Mouse (Mus musculus) left cerebral cortex, postnatal 10 days (tissue): ENCODE measurements at regions not wholly inside any gene's neighbourhood (a gene's known extent, or its start where the extent isn't known, plus 50 kb on each side); places are given as distances from the start of the nearest gene placed in this dataset.
A peak's percentile ranks its signal among the peaks of the same experiment; 100 is the strongest.

ENCODE experiments used
- DNase-seq, 2 experiments: peaks; one replicate each; pipeline ENCODE4 v3.0.0; 2021 to 2022; ENCODE audit warnings: low spot score in 2 of 2, mixed read lengths in 1 of 2; ENCODE audit errors: extremely low spot score in 1 of 2
- intact Hi-C: fragments of 180-260 bp; cut with DNase I; formaldehyde crosslinking; loops from one replicate; pipeline ENCODE4 v1.15.1; 2025

DNA sequence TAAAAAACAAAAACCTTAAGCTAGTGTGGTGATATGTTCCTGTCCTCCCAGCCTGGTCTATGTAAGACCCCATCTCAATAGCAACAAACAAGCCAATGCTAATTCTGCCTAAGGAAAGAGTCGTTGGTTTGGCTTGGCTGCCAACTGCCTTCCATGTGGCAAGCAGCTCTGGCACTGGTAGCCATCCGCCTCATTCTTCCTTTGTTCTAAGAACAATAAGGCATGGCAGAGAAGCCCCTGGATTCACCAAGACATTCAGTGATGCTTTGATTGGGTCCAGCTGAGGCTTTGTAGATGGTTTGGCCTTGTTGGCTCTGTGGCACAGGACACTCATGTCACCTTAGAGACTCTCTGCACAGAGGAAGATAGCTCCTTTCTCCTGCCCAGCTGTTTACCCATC lies 139.9 kb upstream of the Irx5 start:
- intact Hi-C loops, result no loop called here
- DNase-seq, result no peak

DNA sequence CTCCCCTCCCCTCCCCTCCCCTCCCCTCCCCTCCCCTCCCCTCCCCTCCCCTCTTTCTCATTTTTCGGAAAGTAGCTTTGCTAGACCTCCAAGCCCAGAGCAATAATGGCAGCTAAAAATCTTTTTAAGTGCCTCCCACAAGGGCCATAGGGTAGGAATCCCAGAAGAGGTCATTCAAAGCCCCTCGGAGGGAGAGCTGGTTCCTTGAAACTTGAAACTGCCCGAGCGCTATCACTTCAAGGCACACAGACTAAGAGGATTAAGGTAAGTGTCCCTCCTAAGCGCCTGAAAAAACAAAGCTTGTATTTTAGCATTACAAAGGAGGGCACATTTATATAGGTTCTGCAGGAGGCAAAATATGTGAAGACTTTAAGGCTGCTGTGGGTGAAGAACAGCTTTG lies 141.2 kb upstream of the Irx5 start:
- intact Hi-C loops, result no loop called here
- no peak for DNase-seq

DNA sequence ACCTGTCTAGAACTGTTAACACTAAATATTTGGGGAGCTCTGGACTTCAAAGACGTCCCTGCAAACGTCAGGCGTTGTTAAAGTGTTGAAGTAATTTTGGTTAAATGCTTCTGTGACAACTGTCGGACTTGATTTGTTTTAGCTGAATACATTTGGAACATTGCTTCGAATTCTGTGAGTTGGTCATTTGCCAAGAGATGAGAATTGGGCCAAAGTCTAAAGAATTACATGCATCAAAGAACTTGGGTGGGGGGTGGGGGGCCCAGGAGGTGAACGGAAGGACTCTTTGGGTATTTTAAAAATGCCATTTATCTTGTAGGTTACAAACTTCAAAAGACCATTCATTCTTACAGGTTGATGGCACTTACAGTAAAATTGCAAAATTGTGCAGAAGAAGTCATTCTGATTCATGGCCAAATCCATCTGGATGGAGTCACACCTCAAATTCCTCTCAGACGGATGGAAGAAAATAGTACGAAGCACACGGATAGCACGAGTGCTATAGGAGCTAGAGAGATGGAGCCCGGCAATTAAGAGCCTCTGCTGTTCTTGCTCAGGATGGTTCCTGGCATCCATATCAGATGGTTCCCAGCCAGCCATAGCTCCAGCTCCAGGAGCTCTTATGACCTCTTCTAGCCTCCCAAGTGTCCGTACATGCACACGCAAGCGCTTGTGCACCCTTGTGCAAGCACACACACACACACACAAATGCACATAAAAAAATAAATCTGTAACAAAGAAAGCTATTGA lies 144.5 kb upstream of the Irx5 start:
- intact Hi-C loops, result no loop called here
- no peak for DNase-seq

DNA sequence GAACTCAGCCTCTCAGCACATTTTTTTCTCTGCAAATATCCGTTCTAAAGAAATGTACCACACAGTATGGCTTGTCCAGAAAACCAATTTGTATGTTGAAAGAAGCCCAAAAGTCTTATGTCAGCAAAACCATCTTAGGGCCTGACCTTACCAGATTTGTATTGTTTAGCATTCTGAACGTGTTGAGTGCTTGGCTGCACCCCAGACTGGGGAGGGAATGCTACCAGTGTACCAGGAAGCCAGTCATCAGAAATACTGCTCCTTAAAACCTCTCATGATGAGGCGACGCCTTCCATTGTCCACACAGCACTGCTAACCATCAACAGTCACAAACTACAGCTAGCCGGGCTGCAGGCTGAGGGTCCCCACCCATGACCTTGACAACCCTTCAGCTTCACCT lies 148.3 kb upstream of the Irx5 start:
- intact Hi-C loops, result no loop called here
- no peak for DNase-seq

DNA sequence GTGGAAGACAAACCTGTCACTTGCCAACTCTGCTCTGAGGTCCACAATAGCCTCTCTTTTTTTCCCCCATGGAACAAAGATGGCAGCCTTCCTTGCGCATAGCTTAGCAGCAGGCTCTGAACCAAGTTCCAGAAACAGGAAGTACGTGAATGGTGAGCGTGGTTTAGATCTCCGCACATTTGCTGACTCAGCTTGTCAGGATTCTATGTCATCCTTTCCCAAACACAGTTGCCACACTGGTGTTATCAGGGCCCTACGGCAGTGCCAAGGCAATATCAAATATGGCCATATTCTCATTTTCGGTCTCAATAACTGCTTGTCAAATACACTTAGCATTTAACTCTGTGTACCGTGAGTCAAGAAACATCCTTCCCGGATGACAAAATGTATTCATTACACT lies 161.8 kb upstream of the Irx5 start:
- intact Hi-C loops, result no loop called here
- no peak for DNase-seq

DNA sequence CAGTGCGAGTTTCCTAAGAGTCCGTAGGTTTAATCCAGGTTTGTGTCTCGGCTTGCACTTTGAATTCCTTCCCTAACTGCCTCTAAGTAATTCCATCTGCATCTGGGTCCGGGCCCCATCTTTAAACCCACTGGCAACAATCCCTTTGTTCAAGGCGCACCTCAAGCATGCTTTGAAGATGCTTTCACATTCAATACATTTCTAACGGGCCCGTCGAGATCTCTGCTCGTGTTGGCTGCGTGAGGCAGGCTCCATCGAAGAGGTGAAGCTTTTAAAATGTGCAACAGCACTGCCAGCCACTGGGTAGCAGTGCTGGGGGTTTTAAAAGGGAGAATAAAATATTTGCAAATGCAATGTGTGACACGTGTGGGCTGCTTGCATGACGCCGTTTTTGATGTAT lies 163.4 kb upstream of the Irx5 start:
- intact Hi-C loops, result no loop called here
- DNase-seq, result no peak

DNA sequence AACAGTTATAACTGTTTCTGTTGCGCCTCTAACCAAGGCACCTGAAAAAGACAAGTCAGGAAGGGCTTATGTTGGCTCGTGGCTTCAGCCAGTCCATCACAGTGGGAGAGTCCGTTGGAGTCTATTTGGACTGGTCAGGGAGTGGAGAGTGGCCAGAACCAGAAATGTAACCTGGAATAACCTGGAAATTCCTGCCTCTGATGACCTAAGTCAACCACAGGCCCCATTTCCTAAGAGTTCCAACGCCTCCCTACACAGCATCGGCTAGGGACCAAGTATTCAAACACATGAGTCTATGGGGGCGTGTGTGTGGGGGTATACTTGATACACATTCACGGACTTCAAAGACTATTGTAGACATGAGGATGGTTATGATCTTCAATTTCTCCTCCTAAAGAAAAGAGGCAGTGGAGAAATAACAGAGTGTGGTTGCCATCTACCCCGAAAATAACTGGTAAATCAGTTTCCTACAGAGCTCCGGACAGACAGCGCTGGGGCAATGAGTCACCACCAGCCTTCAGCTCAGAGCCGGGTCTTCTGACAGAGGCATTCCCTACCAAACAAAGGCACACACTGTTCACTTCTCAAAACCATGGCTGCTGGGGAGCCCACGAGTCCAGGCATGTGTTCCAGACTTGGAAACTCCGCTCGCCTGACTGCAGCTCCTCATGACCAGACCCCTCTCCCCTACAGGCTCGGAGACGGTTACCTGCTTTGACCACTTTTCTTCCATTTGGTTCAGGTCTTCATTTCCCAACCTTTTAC lies 167.0 kb upstream of the Irx5 start:
- intact Hi-C loops, result no loop called here
- DNase-seq, result no peak

DNA sequence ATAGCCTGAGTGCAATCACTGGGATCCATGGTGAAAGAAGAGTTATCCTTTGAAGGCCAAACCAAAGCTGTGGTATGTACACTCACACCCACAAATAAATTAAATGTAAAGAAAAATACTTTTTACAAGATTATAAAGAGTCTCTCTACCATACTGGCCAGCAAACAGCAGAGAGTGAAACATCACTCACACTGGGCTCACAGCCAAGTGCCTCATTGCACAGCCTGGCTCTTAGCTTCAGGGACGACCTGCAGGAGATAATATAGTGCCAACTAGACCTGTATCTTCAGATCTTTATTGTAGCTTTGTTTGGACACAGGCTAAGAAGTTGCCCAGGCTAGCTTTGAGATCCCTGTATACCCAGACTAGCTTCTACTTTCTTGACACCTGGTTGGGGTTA lies 174.1 kb upstream of the Irx5 start:
- no peak for DNase-seq
- intact Hi-C loops, result no loop called here

DNA sequence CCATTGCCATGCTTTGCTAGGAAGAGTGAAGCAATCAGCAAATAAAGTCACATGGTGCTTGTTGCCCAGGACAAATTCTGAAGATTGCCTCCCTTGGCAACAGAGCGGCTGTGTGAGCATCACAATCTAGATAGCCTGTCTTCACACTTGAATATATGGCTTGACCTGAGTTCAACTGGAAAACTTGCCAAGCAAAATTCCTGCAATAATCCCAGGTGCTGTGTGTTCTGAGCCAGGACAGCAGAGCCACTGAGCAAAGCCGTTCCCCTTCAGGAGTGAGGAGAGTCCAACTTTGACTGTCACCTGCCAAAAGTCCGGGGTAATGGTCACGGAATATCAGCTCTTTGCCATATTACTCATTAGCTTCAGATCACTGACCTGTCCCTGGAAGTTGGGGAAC lies 176.8 kb upstream of the Irx5 start:
- no peak for DNase-seq
- intact Hi-C loops, result no loop called here

DNA sequence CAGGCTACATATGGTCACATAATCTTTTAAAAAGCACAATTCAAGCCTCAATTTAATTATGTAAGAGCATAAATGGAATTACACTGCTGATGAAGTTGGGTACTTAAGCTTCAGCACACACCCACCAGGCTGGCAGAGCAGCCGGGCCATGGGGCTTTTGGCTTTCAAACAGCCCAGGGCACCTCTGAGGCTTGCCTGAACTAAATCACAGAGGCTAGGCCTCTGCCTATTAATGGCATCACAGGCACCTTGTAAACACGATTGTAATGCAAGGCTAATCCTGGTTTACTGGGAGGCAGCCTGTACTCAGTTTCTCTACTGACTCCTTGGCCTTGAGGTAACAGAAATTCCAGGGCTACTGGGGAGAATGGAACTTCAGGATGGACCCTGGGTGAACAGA lies 178.1 kb upstream of the Irx5 start:
- no peak for DNase-seq

DNA sequence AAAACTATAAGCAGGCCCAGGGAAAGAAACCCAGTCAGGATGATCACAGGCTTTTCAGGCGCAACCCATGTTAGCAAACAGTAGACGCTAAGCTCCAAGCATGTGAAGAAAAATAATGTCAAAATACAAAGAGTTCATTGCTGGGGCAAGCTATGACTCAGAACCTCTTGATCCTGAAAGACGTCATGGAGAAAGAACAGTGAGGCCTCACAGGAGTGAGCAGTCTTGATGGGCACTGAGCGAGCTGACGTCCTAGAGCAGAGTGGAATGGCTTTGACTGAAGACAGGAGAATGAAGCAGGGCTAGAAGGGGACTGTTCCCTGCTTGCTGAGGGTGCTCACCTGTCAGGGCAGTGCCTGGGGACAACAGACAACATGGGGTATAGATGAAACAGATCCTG lies 181.3 kb upstream of the Irx5 start:
- no peak for DNase-seq
- intact Hi-C loops, result no loop called here

More for the DNA sequence above, 178.1 kb upstream of the Irx5 start:
- intact Hi-C loops, result no loop called here

DNA sequence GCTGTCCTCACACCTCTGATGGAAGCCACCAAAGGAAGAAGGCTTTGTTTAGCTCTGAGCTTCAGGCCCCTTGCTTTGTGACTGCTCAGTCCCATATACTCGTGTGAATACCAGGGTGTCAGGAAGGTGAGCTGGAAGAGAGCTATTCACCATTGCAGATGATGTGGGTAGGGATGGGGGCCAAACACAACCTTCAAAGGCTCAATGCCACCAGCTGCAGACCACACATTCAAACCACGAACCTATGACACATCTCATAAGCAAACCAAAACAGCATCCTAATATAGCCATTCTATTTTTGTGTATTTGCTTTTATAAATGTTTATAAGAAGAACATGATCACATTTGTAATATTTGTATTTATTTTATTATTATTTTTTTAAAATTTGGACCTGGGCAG lies 183.3 kb upstream of the Irx5 start:
- DNase-seq, result no peak
- intact Hi-C loops, result no loop called here

DNA sequence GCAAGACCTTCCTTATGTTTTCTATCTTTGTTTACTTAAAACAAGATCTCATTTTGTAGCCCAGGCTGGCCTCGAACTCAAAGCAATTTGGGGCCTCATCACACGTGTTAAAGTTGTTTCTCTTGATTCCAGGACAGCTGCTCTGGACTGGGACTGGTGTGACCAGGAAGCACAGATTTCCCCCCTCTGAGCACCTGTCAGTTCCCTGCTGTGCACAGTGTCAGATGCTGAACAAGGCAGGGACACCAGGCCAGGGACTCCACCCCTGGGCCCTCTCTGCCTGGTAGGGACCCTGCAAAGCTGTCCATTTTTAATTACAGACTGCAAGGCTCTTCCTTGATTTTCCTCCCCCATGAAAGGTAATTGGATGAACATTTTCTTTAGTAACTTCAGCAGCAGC lies 185.8 kb upstream of the Irx5 start:
- no peak for DNase-seq
- intact Hi-C loops, result no loop called here

DNA sequence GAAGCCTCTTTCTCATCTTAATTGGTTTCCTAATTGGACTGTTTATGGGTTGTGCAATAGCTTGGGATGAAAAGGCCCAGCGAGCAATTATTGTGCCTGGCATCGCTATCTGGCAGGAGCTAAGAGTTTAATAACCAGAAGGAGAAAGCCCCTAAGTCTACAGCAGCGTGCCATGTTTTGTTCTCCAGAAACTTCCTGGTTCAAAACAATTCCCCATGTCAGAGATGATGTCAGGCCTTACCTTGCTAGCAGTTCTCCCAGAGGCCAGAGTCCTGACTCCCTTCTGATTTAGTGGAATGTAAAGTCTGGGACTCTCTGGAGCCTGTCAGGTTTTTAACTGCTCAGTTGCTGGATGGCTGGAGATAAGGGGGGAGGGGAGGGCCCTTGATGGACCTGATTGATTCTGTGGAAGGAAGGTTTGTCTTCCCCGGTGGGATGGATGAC lies 190.1 kb upstream of the Irx5 start:
- no peak for DNase-seq
- intact Hi-C loops, result loop anchor here (2.0 kb wide), 1 partner anchor 19 kb away; no protein-coding TSS in a partner anchor

DNA sequence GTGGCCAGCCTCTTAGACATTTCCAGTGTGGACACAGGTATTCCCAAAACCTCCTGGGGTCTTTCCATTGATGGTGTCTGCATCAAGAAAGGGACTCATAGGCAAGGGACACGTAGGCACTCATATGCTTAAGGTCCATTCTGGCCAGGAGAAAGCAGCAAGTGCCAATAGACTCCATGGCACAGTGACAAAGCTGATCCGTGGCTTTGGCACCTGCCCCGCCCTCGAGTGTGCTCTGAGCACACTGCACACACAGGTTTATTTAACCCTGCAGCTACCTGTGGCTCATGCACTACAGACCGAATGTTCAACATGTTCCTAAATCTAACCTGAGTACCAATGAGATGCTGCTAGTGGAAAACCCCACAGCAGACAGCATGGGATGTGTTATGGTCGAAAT lies 192.1 kb upstream of the Irx5 start:
- intact Hi-C loops, result no loop called here
- DNase-seq, result no peak

DNA sequence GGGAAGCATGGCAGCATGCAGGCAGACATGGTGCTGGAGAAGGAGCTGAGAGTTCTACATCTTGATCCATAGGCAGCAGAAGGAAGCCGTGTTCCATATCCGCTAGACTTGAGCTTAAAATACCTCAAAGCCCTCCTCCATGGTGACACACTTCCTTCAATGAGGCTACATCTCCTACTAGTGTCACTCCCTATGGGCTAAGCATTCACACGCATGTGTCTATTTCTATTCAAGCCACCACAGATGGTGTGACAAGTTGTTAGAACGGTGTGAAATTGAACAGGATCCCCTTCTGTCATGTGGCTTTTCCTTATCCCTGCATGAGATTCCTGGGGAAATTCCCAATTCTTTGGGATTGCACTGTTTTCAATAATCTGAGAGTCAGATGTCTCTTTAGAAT lies 192.9 kb upstream of the Irx5 start:
- intact Hi-C loops, result no loop called here
- DNase-seq, result peak in 1 of 2 experiments; percentile 16

DNA sequence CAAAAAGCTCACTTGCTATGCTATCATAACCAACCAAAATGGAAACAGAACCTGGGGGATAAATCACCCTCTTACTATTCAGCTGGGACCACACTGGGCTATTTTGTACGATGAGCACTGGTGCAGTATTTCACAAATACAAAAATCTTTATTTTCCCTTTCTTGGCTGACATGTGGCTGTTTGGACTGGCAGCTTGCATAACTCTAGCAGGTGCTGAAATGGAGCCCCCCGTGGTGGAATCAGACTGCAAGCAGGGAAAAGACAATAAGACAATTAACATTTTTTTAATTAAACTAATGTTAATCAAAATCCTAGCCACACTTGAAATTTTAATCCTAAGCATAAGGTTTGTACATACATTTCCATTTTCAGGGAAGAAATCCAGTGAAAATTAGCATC lies 196.4 kb upstream of the Irx5 start:
- DNase-seq, result no peak
- intact Hi-C loops, result no loop called here

DNA sequence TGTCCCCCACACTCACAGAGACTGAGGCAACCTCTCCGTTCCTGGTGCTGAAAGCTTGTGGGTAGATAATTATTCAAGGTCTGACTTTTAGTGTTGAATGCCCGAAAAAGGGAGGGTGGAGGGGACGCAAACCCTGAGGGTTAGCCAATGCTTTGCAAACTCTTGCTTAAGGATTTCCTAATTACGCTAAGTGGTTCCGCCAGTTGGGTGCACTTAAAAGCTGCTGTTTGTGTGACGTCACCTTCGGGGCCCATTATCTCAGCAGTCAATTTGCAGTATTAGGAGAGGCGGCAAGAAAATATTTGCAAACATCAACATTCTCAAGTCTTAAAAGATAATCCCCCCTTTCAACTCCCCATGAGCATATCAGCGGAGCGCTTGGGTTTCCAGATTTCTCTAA lies 199.2 kb upstream of the Irx5 start:
- intact Hi-C loops, result no loop called here
- DNase-seq, result no peak

DNA sequence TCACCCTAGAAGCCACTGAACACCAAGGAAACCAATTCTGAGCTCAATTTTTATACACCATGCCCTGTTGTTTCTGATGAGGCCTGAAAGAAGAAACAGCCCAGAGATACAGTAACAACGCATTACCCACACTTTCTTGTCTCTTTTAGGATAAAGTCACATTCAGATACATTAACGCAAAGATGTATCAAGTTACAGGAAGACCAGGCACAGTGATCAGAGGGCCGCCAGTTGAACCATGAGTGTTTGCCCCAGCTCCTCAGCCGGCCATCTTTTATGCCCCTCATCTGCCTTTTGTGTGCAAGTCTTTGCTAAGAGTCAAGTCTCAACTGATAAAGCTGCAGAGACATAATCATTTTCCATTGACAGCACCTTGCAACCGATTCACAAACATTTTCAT lies 204.9 kb upstream of the Irx5 start:
- no peak for DNase-seq
- intact Hi-C loops, result no loop called here

DNA sequence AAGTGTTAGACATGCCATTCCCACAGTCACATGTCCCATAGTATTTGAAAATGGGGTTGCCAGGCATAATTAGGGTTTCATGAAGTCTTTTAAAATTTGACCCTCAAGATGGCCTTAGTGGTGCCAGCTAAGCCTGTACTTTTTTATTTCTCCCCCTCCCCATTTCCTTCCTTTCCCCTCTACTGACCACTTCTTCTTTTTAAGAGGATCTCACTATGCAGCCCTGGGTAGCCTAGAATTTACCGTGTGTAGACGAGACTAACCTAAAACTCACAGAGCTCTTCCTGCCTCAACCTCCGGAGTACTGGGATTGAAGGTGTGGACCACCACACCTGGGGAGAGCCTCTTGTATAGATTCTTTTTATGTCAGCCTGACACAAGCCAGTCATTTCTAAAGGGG lies 209.8 kb upstream of the Irx5 start:
- no peak for DNase-seq
- intact Hi-C loops, result no loop called here
